Mouse (Mus musculus) left cerebral cortex, postnatal 25 days (tissue): ENCODE data around the gene Tmem170b. TPM values are rescaled to one million over a fixed set of nuclear protein-coding genes. Genes with fewer than 3 reads are reported as not detected.

ENCODE experiments used
- DNase-seq, 2 experiments: peaks; one replicate each; pipeline ENCODE4 v3.0.0; 2022; ENCODE audit warnings: low spot score in 2 of 2, mixed read lengths in 1 of 2
- intact Hi-C: fragments of 180-260 bp; cut with DNase I; formaldehyde crosslinking; loops from one replicate; pipeline ENCODE4 v1.15.1; 2025
- total RNA-seq, 2 experiments: library from RNA; stranded (reverse); gene quantifications; 2 replicates each; pipeline ENCODE4 v1.2.3; 2021

The Tmem170b gene
- total RNA-seq, 2 experiments from 2014 or later = 85.9 to 91.5 TPM

DNA sequence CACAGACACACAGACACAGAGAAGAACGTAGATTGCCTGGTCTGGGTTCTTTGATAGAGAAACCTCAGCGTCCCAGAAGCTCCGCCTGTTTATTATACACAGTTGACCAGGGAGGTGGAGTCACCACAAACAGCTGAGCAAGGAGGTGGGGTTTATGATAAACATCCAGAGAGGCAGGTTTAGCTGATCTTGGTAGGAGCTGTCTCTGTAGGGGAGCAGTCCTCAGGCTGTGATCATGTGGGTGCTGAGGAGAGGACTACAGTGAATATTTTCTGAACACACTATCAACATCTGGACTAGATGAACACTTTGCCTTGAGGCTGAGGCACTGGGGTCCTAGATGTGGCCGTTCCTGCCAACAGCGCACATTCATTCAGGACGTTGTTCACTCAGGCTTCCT lies 83.3 kb downstream of the Tmem170b start:
- intact Hi-C loops = no loop called here
- DNase-seq = no peak

DNA sequence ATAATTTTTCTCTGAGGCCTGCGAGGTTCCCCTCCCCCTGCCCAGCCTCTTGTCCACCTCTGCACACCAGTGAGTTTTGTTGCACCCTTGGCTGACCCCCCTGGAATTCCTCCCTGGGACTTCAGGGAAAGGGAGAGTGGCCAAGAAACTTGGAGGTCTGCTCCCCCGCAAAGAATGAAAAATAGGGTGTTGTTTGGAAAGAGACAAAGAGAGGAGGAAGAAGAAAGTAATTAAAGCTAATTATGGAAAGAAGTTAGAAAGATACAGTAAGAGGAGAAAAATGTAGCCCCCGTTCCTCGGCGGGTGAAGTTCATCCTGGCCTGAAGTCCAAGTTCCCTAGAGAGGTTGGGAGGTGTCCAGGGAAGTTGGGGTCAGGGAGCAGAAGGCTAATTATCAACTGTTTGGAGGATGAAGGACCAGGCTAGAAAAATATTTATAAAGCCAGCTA lies 83.9 kb downstream of the Tmem170b start:
- no peak for DNase-seq
- intact Hi-C loops = no loop called here

Other genes starting within 250 kb of the Tmem170b start
- 10 to 100 TPM in 1 of 2 experiments, 1 to 10 TPM in 1; 6.4 to 11.0 TPM for gene Nedd9, start 118.5 kb upstream of the Tmem170b start, total RNA-seq
- gene Adtrp, start 241.8 kb downstream of the Tmem170b start, total RNA-seq = under 1 TPM; 0.50 to 0.94 TPM